Mouse (Mus musculus) hindbrain, embryonic 13.5 days (tissue): Measurements from ENCODE around the gene Cblb. TPM values are rescaled to one million over a fixed set of nuclear protein-coding genes. Genes with fewer than 3 reads are reported as not detected.

Experiments used
- ATAC-seq: fragments of 200-750 bp; cut with Nextera tagmentation; 2 replicates; pipeline ENCODE4 v1.8.0; 2017; ENCODE audit warnings: moderate TSS enrichment; ENCODE audit not compliant: low FRiP score
- H3K27ac ChIP-seq: fragments of 300-500 bp; sonication (generic); 2 replicates; pipeline ENCODE4 v1.5.1; 2015; ENCODE audit warnings: inconsistent platforms, mild to moderate bottlenecking, moderate library complexity
- H3K27me3 ChIP-seq: fragments of 300-500 bp; sonication (generic); 2 replicates; pipeline ENCODE4 v1.6.1; 2015; ENCODE audit warnings: mild to moderate bottlenecking, inconsistent platforms
- H3K36me3 ChIP-seq: fragments of 300-500 bp; sonication (generic); 2 replicates; pipeline ENCODE4 v1.6.1; 2015; ENCODE audit warnings: mild to moderate bottlenecking, inconsistent platforms
- H3K4me1 ChIP-seq: fragments of 300-500 bp; sonication (generic); replicated peaks from 2 replicates; pipeline ENCODE4 v1.6.1; 2015; ENCODE audit warnings: inconsistent platforms
- H3K4me2 ChIP-seq: fragments of 300-500 bp; sonication (generic); 2 replicates; pipeline ENCODE4 v1.6.1; 2015; ENCODE audit warnings: inconsistent platforms, mild to moderate bottlenecking, moderate library complexity
- H3K4me3 ChIP-seq: fragments of 300-500 bp; sonication (generic); 2 replicates; pipeline ENCODE4 v1.5.1; 2015; ENCODE audit warnings: mild to moderate bottlenecking, inconsistent platforms
- H3K9ac ChIP-seq: fragments of 300-500 bp; sonication (generic); 2 replicates; pipeline ENCODE4 v1.6.1; 2015; ENCODE audit warnings: mild to moderate bottlenecking, inconsistent platforms
- H3K9me3 ChIP-seq: fragments of 300-500 bp; sonication (generic); 2 replicates; pipeline ENCODE4 v1.6.1; 2016; ENCODE audit warnings: inconsistent platforms
- WGBS: fragments of 180-500 bp; shearing (Covaris S2); methylation state at CpG from one replicate; pipeline ENCODE4 v1.1.7; 2015; 5-methylcytosine and 5-hydroxymethylcytosine counted together
- polyA plus RNA-seq: library from polyadenylated mRNA; unstranded; fragments of >200 nt; fragmentation: Nextera tagmentation; extraction: Ambion mirVana; gene quantifications from 2 replicates; pipeline ENCODE4 v1.2.1, GENCODE M21; 2015

Cblb gene
- polyA plus RNA-seq, 1 experiment from 2014 or later = 21.5 TPM

GRCm38 (mm10) chr16:52146976-52147696 lies 116.1 kb downstream of the Cblb start:
- H3K27ac ChIP-seq = 0 out of 2 replicates have a peak overlapping the region, but pooled peaks have one; percentile 18
- peaks cover 25% of the 10 kb centered on the region for H3K36me3 ChIP-seq
- H3K4me3 ChIP-seq = no peak overlapping the region
- no peak for ATAC-seq
- WGBS = 79% methylated on average over 11 of the region's 11 CpGs
- H3K4me2 ChIP-seq = no peak overlapping the region
- H3K9me3 ChIP-seq = no peaks in the 10 kb centered on the region
- peaks cover 11% of the 10 kb centered on the region for H3K4me1 ChIP-seq
- H3K27me3 ChIP-seq = no peaks in the 10 kb centered on the region
- H3K9ac ChIP-seq = no peak overlapping the region

GRCm38 (mm10) chr16:52148041-52148440 lies 117.0 kb downstream of the Cblb start:
- 0 out of 2 replicates have a peak, but pooled peaks have one; percentile 10 for ATAC-seq

GRCm38 (mm10) chr16:52149135-52149769 lies 118.2 kb downstream of the Cblb start:
- Histone ChIP-seq H3K36me3 (peaks cover 27% of the 10 kb centered on the region), H3K27me3 (no peaks in the 10 kb centered on the region), H3K4me1 (peaks cover 11% of the 10 kb centered on the region), H3K9ac (no peak overlapping the region), H3K9me3 (no peaks in the 10 kb centered on the region), H3K4me2 (no peak overlapping the region), H3K27ac (no peak overlapping the region), H3K4me3 (no peak overlapping the region)
- WGBS = 83% methylated on average over 6 of the region's 6 CpGs
- ATAC-seq = no peak

More at GRCm38 (mm10) chr16:52148041-52148440, 117.0 kb downstream of the Cblb start:
- 95% methylated on average over 6 of the region's 6 CpGs for WGBS
- peaks cover 29% of the 10 kb centered on the region for H3K36me3 ChIP-seq
- no peak overlapping the region for H3K4me3 ChIP-seq
- H3K27ac ChIP-seq = no peak overlapping the region
- H3K4me1 ChIP-seq = peaks cover 11% of the 10 kb centered on the region
- no peaks in the 10 kb centered on the region for H3K27me3 ChIP-seq
- H3K4me2 ChIP-seq = no peak overlapping the region
- H3K9ac ChIP-seq = no peak overlapping the region
- H3K9me3 ChIP-seq = no peaks in the 10 kb centered on the region

GRCm38 (mm10) chr16:52155030-52155696 lies 124.1 kb downstream of the Cblb start:
- Histone ChIP-seq H3K9me3 (no peaks in the 10 kb centered on the region), H3K27me3 (no peaks in the 10 kb centered on the region), H3K4me3 (no peak overlapping the region), H3K36me3 (peaks cover 39% of the 10 kb centered on the region), H3K27ac (no peak overlapping the region), H3K4me2 (no peak overlapping the region), H3K4me1 (no peaks in the 10 kb centered on the region; the same call in 1 of the 2 replicates), H3K9ac (no peak overlapping the region)
- WGBS = 83% methylated on average over 5 of the region's 5 CpGs
- ATAC-seq = no peak

GRCm38 (mm10) chr16:52159958-52160504 lies 129.0 kb downstream of the Cblb start:
- H3K27me3 ChIP-seq = no peaks in the 10 kb centered on the region
- no peak for ATAC-seq
- 92% methylated on average over 6 of the region's 6 CpGs for WGBS

GRCm38 (mm10) chr16:52164246-52164645 lies 133.2 kb downstream of the Cblb start:
- 88% methylated on average over 9 of the region's 9 CpGs for WGBS
- H3K9me3 ChIP-seq = no peaks in the 10 kb centered on the region
- H3K4me3 ChIP-seq = no peak overlapping the region
- H3K27me3 ChIP-seq = no peaks in the 10 kb centered on the region
- ATAC-seq = no peak
- no peak overlapping the region for H3K4me2 ChIP-seq
- H3K9ac ChIP-seq = no peak overlapping the region
- peaks cover 24% of the 10 kb centered on the region for H3K36me3 ChIP-seq
- no peak overlapping the region for H3K27ac ChIP-seq
- no peaks in the 10 kb centered on the region; the same call in 1 of the 2 replicates for H3K4me1 ChIP-seq

More at GRCm38 (mm10) chr16:52159958-52160504, 129.0 kb downstream of the Cblb start:
- Histone ChIP-seq H3K36me3 (peaks cover 23% of the 10 kb centered on the region), H3K9ac (no peak overlapping the region), H3K4me1 (no peaks in the 10 kb centered on the region; the same call in 1 of the 2 replicates), H3K4me3 (no peak overlapping the region), H3K27ac (no peak overlapping the region), H3K4me2 (no peak overlapping the region), H3K9me3 (no peaks in the 10 kb centered on the region)

- Histone ChIP-seq H3K27ac (no peak overlapping the region), H3K4me2 (no peak overlapping the region), H3K4me1 (no peaks in the 10 kb centered on the region), H3K9ac (no peak overlapping the region), H3K36me3 (peaks cover 19% of the 10 kb centered on the region), H3K27me3 (no peaks in the 10 kb centered on the region), H3K4me3 (no peak overlapping the region), H3K9me3 (no peaks in the 10 kb centered on the region)
- ATAC-seq = no peak
These were observed 142.2 kb downstream of the Cblb start for GRCm38 (mm10) chr16:52173253-52173652.

- Histone ChIP-seq H3K9me3 (no peaks in the 10 kb centered on the region), H3K4me3 (no peak overlapping the region), H3K4me2 (no peak overlapping the region), H3K36me3 (peaks cover 13% of the 10 kb centered on the region), H3K4me1 (0 out of 2 replicates have a peak, but pooled peaks cover 4% of the 10 kb centered on the region), H3K27me3 (no peaks in the 10 kb centered on the region), H3K9ac (no peak overlapping the region), H3K27ac (no peak overlapping the region)
- no peak for ATAC-seq
- 97% methylated on average over 3 of the region's 3 CpGs for WGBS
These were observed 148.8 kb downstream of the Cblb start for GRCm38 (mm10) chr16:52179839-52180238.

GRCm38 (mm10) chr16:52182057-52182456 lies 151.0 kb downstream of the Cblb start:
- H3K36me3 ChIP-seq = peaks cover 22% of the 10 kb centered on the region
- H3K9me3 ChIP-seq = no peaks in the 10 kb centered on the region
- ATAC-seq = no peak
- no peak overlapping the region for H3K9ac ChIP-seq
- H3K27ac ChIP-seq = no peak overlapping the region
- no peak overlapping the region for H3K4me3 ChIP-seq
- 0 out of 2 replicates have a peak, but pooled peaks cover 4% of the 10 kb centered on the region for H3K4me1 ChIP-seq
- no peak overlapping the region for H3K4me2 ChIP-seq
- WGBS = 93% methylated on average over 7 of the region's 7 CpGs
- H3K27me3 ChIP-seq = no peaks in the 10 kb centered on the region

- H3K4me3 ChIP-seq = no peak overlapping the region
- 79% methylated on average over 10 of the region's 10 CpGs for WGBS
- no peaks in the 10 kb centered on the region for H3K9me3 ChIP-seq
- H3K27ac ChIP-seq = no peak overlapping the region
- H3K4me1 ChIP-seq = no peaks in the 10 kb centered on the region
- H3K9ac ChIP-seq = no peak overlapping the region
- ATAC-seq = no peak
- H3K27me3 ChIP-seq = no peaks in the 10 kb centered on the region
- no peak overlapping the region for H3K4me2 ChIP-seq
- peaks cover 26% of the 10 kb centered on the region for H3K36me3 ChIP-seq
These were observed 153.3 kb downstream of the Cblb start for GRCm38 (mm10) chr16:52184350-52184749.

- Histone ChIP-seq H3K27me3 (no peaks in the 10 kb centered on the region), H3K36me3 (peaks cover 34% of the 10 kb centered on the region), H3K9ac (no peak overlapping the region), H3K4me3 (no peak overlapping the region), H3K9me3 (no peaks in the 10 kb centered on the region), H3K4me1 (no peaks in the 10 kb centered on the region), H3K27ac (no peak overlapping the region), H3K4me2 (no peak overlapping the region)
- 84% methylated on average over 10 of the region's 10 CpGs for WGBS
- no peak for ATAC-seq
These were observed 155.7 kb downstream of the Cblb start for GRCm38 (mm10) chr16:52186731-52187130.

- no peak overlapping the region for H3K9ac ChIP-seq
- ATAC-seq = 0 out of 2 replicates have a peak, but pooled peaks have one; percentile 33
- H3K27me3 ChIP-seq = no peaks in the 10 kb centered on the region
- peaks cover 32% of the 10 kb centered on the region for H3K36me3 ChIP-seq
- WGBS = 54% methylated on average over 1 of the region's 2 CpGs
- no peak overlapping the region for H3K4me2 ChIP-seq
- peaks cover 4% of the 10 kb centered on the region; the same call in 1 of the 2 replicates for H3K4me1 ChIP-seq
- H3K4me3 ChIP-seq = no peak overlapping the region
- no peaks in the 10 kb centered on the region for H3K9me3 ChIP-seq
- H3K27ac ChIP-seq = no peak overlapping the region
These were observed 158.1 kb downstream of the Cblb start for GRCm38 (mm10) chr16:52189103-52189502.
